Mouse (Mus musculus): ENCODE measurements around the gene Atrn. TPM values are rescaled to one million over a fixed set of nuclear protein-coding genes. Genes with fewer than 3 reads are reported as not detected.

The Atrn gene
- total RNA-seq, 4 experiments from 2014 or later, result 21.3 to 25.8 (median 24.2) TPM

- DNase-seq (ENCODE audit: low spot score), result no peak
Observed at GRCm38 (mm10) chr2:131072536-131072935, 166.2 kb downstream of the Atrn start.

Small RNA genes within 50 kb of the gene (microRNA-seq; reads per million reads assigned to microRNA genes)
- gene Mir6973b, result not detected

Other genes with a start within 250 kb of the Atrn start
- gene Ddrgk1, start 241.8 kb upstream of the Atrn start, total RNA-seq (2022), result 100 to 1,000 TPM in 3 of 4 experiments, 10 to 100 TPM in 1; 97.9 to 110 (median 105) TPM
- 10 to 100 TPM; 15.9 to 18.9 (median 18.3) TPM for gene Itpa, start 238.9 kb upstream of the Atrn start, total RNA-seq (2022)
- under 1 TPM in 3 of 4 experiments, not detected in 1; 0.17 to 0.28 (median 0.22) TPM for gene Slc4a11, start 209.0 kb upstream of the Atrn start, total RNA-seq (2022)
- 10 to 100 TPM; 41.2 to 57.7 (median 51.0) TPM for gene 4930402H24Rik, start 89 bp upstream of the Atrn start, total RNA-seq (2022)
- gene Gfra4, start 136.6 kb downstream of the Atrn start, total RNA-seq (2022), result 10 to 100 TPM in 1 of 4 experiments, 1 to 10 TPM in 3; 7.4 to 13.3 (median 9.0) TPM
- 1 to 10 TPM; 1.1 to 1.9 (median 1.7) TPM for gene Adam33, start 157.3 kb downstream of the Atrn start, total RNA-seq (2022)
- gene Siglec1, start 180.3 kb downstream of the Atrn start, total RNA-seq (2022), result 1 to 10 TPM in 3 of 4 experiments, under 1 TPM in 1; 0.98 to 2.4 (median 1.5) TPM
- gene Hspa12b, start 220.8 kb downstream of the Atrn start, total RNA-seq (2022), result 10 to 100 TPM; 21.5 to 33.7 (median 31.0) TPM
- gene Gm11037, start 227.0 kb downstream of the Atrn start, total RNA-seq (2022), result not detected

Data from heart, adult 8-10 months (tissue).